Mouse (Mus musculus) hindbrain, embryonic 11.5 days (tissue): ENCODE data around the gene Usp18. TPM values are rescaled to one million over a fixed set of nuclear protein-coding genes. Genes with fewer than 3 reads are reported as not detected.

Experiments
- ATAC-seq: fragments of 200-750 bp; cut with Nextera tagmentation; 2 replicates; pipeline ENCODE4 v1.8.0; 2017; ENCODE audit warnings: mild to moderate bottlenecking, moderate TSS enrichment, moderate library complexity; ENCODE audit not compliant: low FRiP score
- DNase-seq: peaks from one replicate; pipeline ENCODE4 v3.0.0-alpha.2; 2015; ENCODE audit warnings: low spot score
- H3K27ac ChIP-seq: fragments of 300-500 bp; sonication (generic); 2 replicates; pipeline ENCODE4 v1.5.1; 2014; ENCODE audit warnings: mild to moderate bottlenecking, low read depth, low read length
- H3K27me3 ChIP-seq: fragments of 300-500 bp; sonication (generic); 2 replicates; pipeline ENCODE4 v1.6.1; 2014; ENCODE audit warnings: mild to moderate bottlenecking, low read length, moderate library complexity, mixed read lengths; ENCODE audit not compliant: control insufficient read depth, insufficient read depth
- H3K36me3 ChIP-seq: fragments of 300-500 bp; sonication (generic); 2 replicates; pipeline ENCODE4 v1.6.1; 2014; ENCODE audit warnings: mild to moderate bottlenecking, low read length, moderate library complexity, mixed read lengths; ENCODE audit not compliant: control insufficient read depth, insufficient read depth
- H3K4me1 ChIP-seq: fragments of 300-500 bp; sonication (generic); replicated peaks from 2 replicates; pipeline ENCODE4 v1.6.1; 2014; ENCODE audit warnings: low read length, mixed read lengths; ENCODE audit not compliant: control insufficient read depth, insufficient read depth
- H3K4me2 ChIP-seq: fragments of 300-500 bp; sonication (generic); replicated peaks from 2 replicates; pipeline ENCODE4 v1.6.1; 2014; ENCODE audit warnings: mild to moderate bottlenecking, low read depth, low read length
- H3K4me3 ChIP-seq: fragments of 300-500 bp; sonication (generic); 2 replicates; pipeline ENCODE4 v1.5.1; 2014; ENCODE audit warnings: low read depth, low read length
- H3K9ac ChIP-seq: fragments of 300-500 bp; sonication (generic); 2 replicates; pipeline ENCODE4 v1.6.1; 2014; ENCODE audit warnings: low read depth, low read length
- H3K9me3 ChIP-seq: fragments of 300-500 bp; sonication (generic); 2 replicates; pipeline ENCODE4 v1.6.1; 2016; ENCODE audit warnings: low read length; ENCODE audit not compliant: control insufficient read depth
- WGBS: fragments of 180-500 bp; shearing (Covaris S2); extraction: QIAGEN DNeasy Blood & Tissue Kit; methylation state at CpG from one replicate; pipeline ENCODE4 v1.1.7; 2014; 5-methylcytosine and 5-hydroxymethylcytosine counted together
- polyA plus RNA-seq: library from polyadenylated mRNA; unstranded; fragments of >200 nt; fragmentation: Nextera tagmentation; extraction: Ambion mirVana; gene quantifications from 2 replicates; pipeline ENCODE4 v1.2.1, GENCODE M21; 2014

The Usp18 gene
- polyA plus RNA-seq, 1 experiment from 2014 or later, result 1.3 TPM

DNA sequence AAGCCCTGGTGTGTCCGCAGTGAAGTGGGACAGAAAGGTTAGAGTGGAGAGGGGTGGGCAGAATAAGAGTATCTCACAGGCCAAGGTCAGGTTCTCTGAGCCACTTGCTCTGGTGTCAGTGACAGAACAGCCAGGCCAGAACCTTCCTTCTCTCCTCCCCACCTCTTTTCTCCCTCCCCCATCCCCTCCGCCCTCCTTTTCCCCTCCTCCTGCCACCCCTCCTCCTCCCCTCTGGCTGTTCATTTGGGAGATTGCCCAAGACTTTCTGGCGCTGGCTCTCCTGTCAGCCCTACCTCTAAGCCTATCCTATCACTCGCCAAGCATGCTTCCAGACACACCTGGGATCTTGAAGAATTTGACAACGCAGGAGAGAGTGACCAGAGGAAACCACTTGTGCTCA is 34.0 kb upstream of the Usp18 start:
- H3K27me3 ChIP-seq, result peaks cover 13% of the 10 kb centered on the region
- no peak for ATAC-seq
- no peak overlapping the region for H3K4me3 ChIP-seq
- DNase-seq, result no peak
- no peak overlapping the region for H3K9ac ChIP-seq
- H3K27ac ChIP-seq, result no peak overlapping the region
- no peaks in the 10 kb centered on the region for H3K36me3 ChIP-seq
- no peaks in the 10 kb centered on the region for H3K9me3 ChIP-seq
- 11% methylated on average over 4 of the region's 5 CpGs for WGBS
- peak overlapping the region; percentile 91; the same call in 1 of the 2 replicates for H3K4me2 ChIP-seq
- peaks cover 2% of the 10 kb centered on the region; the same call in 1 of the 2 replicates for H3K4me1 ChIP-seq

DNA sequence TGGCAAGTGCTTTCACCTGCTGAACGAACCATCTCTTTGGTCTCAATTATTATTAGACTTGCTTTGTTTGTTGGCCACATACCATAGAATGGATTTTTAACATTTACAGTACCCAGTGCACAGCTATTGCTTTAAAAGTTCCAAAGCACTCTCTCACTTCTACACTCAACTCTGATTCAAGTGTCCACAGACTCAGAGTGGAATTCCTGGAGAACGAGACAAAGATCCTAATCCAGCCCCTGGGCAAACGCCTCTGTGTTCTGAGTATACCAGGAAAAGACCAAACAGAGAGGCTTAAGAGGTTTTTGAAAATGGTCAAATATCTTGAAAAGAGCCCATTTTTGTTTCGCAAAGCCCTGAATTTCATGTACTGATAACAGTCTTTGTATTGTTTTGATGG is 32.7 kb upstream of the Usp18 start:
- WGBS, result 81% methylated on average over 4 of the region's 4 CpGs
- ATAC-seq (no peak), DNase-seq (no peak)

DNA sequence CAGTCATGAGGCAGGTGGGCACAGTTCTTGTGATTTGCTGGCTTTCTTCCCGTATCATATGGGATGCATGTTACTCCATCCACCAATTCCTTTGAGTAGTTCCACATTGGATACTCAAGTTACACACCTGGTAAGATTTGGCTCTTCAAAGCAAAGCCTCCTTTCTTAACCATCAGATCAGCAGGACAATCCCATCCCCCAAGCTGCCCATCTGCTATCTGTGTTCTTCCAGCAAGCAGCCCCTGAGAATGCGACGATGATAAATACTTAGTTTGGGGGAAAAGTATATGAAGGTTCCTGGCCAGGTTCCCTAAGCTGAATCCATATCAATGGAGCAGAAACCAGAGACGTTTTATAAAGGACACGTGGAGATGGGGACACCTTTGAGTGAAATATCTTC is 31.5 kb upstream of the Usp18 start:
- WGBS, result 89% methylated on average over 5 of the region's 5 CpGs
- ATAC-seq, result no peak

More for the DNA sequence above, 32.7 kb upstream of the Usp18 start:
- H3K27me3 ChIP-seq, result peaks cover 13% of the 10 kb centered on the region
- no peaks in the 10 kb centered on the region for H3K9me3 ChIP-seq
- H3K9ac ChIP-seq, result no peak overlapping the region
- H3K4me1 ChIP-seq, result peaks cover 2% of the 10 kb centered on the region; the same call in 1 of the 2 replicates
- H3K27ac ChIP-seq, result no peak overlapping the region
- H3K36me3 ChIP-seq, result no peaks in the 10 kb centered on the region
- H3K4me3 ChIP-seq, result no peak overlapping the region
- no peak overlapping the region for H3K4me2 ChIP-seq

DNA sequence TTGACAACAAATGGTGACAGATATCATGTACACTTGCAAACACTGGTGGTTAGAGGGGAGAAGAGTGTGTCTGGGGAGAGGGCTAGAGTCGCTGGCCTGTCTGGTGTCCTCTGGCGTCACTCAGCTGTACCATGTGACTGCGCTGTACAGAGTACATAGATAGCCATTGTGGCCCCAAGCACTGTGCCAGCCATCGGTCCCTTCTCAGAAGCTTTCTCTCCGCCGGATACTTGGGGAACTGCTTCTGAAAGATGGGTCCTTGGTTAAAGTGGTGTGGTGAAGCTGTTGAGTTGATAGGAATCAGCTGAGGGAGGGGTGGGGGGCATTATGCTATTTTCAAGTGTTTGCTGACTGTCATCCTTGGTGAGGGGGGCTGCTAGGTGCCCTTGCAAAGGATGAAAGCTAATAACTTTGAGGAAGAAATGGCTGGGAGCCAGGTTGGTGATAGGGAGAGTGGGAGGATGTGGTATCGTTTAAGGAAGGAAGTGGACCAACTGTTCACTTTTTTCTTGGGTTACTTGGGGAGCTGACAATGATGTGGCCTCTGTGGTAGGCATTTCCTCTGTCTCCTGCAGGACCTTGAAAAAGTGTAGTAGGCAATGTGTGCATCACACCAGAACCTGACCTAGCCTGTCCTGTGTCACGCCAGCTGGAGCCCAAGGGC is 30.9 kb upstream of the Usp18 start:
- no peak for DNase-seq

More for the DNA sequence above, 31.5 kb upstream of the Usp18 start:
- H3K9ac ChIP-seq, result no peak overlapping the region
- H3K4me2 ChIP-seq, result no peak overlapping the region
- H3K4me3 ChIP-seq, result no peak overlapping the region
- peaks cover 2% of the 10 kb centered on the region; the same call in 1 of the 2 replicates for H3K4me1 ChIP-seq
- no peaks in the 10 kb centered on the region for H3K36me3 ChIP-seq
- H3K27ac ChIP-seq, result no peak overlapping the region
- DNase-seq, result no peak
- peaks cover 13% of the 10 kb centered on the region for H3K27me3 ChIP-seq
- H3K9me3 ChIP-seq, result no peaks in the 10 kb centered on the region

DNA sequence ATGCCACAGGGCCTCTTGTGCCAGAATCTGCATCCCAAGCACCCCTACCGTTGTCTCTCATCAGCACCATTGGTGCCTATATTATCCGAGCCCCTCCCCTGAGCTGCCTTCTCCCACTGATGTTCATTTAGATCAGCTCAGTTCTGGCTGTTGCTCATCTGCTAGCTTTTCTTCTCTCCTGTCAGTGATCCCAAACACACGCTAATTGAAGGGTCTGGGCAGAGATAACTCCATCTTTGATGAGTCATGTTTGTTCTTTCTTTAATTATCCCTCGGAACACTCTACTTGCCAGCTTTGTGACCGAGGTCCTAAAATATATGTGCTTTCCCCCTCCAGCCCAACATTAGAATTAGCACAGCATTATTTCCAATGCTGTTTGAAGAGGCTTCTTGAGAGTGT is 30.4 kb upstream of the Usp18 start:
- H3K36me3 ChIP-seq, result no peaks in the 10 kb centered on the region

More for the DNA sequence above, 30.9 kb upstream of the Usp18 start:
- Histone ChIP-seq H3K9me3 (no peaks in the 10 kb centered on the region), H3K4me3 (no peak overlapping the region), H3K9ac (no peak overlapping the region), H3K36me3 (no peaks in the 10 kb centered on the region), H3K27ac (no peak overlapping the region), H3K4me1 (peaks cover 2% of the 10 kb centered on the region; the same call in 1 of the 2 replicates), H3K4me2 (no peak overlapping the region), H3K27me3 (peaks cover 12% of the 10 kb centered on the region)
- 91% methylated on average over 8 of the region's 8 CpGs for WGBS
- no peak for ATAC-seq

DNA sequence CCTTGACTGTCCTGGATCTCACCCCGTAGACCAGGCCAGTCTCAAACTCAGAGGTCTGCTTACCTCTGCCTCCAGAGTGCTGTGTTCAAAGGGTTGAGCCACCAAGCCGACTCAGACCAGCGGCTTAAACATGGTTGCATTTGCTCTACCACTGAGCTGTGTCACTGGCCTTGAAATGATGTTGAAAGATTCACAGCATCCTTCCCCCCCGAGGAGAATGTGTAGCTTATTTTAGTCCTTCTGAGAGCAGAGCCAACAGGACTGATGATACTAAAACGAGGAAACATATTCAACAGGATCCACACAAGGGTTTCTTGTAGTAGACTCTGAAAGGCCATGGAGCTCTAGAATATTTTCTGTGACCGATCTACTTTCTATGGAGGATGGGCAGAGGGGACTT is 29.8 kb upstream of the Usp18 start:
- Histone ChIP-seq H3K27me3 (peaks cover 6% of the 10 kb centered on the region), H3K9me3 (no peaks in the 10 kb centered on the region), H3K4me1 (no peaks in the 10 kb centered on the region; the same call in 1 of the 2 replicates), H3K27ac (no peak overlapping the region), H3K36me3 (no peaks in the 10 kb centered on the region), H3K9ac (no peak overlapping the region), H3K4me2 (no peak overlapping the region), H3K4me3 (no peak overlapping the region)
- DNase-seq, result no peak
- ATAC-seq, result no peak
- WGBS, result 80% methylated on average over 6 of the region's 6 CpGs

More for the DNA sequence above, 30.4 kb upstream of the Usp18 start:
- H3K4me2 ChIP-seq, result no peak overlapping the region
- peaks cover 8% of the 10 kb centered on the region for H3K27me3 ChIP-seq
- no peak overlapping the region for H3K27ac ChIP-seq
- DNase-seq (no peak), ATAC-seq (no peak)
- peaks cover 2% of the 10 kb centered on the region; the same call in 1 of the 2 replicates for H3K4me1 ChIP-seq
- H3K9me3 ChIP-seq, result no peaks in the 10 kb centered on the region
- WGBS, result 82% methylated on average over 5 of the region's 5 CpGs
- no peak overlapping the region for H3K9ac ChIP-seq
- H3K4me3 ChIP-seq, result no peak overlapping the region

DNA sequence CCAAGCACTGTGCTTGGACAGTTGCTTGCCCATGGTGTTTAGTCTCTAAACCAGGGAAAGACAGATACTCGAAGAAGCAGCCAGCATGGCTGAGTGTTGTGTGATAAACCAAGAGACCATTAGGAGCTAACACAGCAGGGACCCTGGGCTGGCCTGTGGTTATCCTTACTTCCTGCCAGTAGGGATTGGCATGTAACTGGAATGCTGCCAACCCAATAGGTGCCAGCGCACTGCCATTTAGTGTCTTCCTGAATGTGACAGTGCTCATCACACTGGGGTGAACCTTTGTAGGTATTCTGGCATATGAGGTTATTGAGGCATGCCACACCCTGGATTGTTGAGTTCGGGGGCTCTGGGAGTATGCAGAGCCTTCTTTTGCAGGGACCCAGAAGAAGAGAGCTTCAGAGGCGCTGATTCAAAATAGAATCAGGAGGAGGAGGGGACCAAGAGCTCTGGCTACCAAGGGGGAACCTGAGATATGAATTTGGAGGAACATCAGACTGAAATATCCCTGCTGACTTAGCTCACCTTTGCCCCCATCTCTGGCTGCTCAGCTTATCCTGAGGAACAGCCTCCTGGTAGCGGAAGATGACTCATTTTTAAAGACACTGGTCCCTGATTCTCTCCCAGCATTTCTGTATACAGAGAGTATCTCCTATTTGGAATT is 29.0 kb upstream of the Usp18 start:
- Histone ChIP-seq H3K4me2 (no peak overlapping the region), H3K36me3 (no peaks in the 10 kb centered on the region), H3K9me3 (no peaks in the 10 kb centered on the region), H3K4me3 (no peak overlapping the region), H3K27ac (no peak overlapping the region), H3K4me1 (no peaks in the 10 kb centered on the region), H3K27me3 (peaks cover 3% of the 10 kb centered on the region), H3K9ac (no peak overlapping the region)
- DNase-seq (no peak), ATAC-seq (no peak)
- WGBS, result 80% methylated on average over 5 of the region's 5 CpGs

DNA sequence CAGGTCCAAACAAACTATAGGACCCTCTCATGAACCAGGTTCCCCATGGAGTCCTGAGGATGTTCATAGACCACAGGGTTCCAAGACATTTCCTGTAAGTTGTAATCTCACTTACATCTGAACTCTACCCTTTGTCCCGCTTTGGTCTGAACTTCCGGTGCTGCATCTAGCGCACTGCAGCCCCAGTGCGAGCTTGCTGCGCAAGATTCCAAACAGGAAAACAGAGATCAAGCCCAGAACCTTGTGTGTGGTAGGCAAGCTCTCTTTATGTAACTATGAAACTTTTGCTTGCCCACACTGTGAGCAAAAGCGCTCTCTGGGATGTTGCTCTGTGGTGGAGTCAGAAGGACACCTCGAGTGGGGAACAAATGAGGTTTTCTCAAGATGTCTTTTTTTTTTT is 27.7 kb upstream of the Usp18 start:
- Histone ChIP-seq H3K4me3 (no peak overlapping the region), H3K27ac (no peak overlapping the region), H3K9me3 (no peaks in the 10 kb centered on the region), H3K36me3 (no peaks in the 10 kb centered on the region), H3K4me1 (no peaks in the 10 kb centered on the region), H3K4me2 (no peak overlapping the region), H3K9ac (no peak overlapping the region), H3K27me3 (no peaks in the 10 kb centered on the region)
- 94% methylated on average over 7 of the region's 7 CpGs for whole genome bisulfite sequencing
- DNase-seq (no peak), ATAC-seq (no peak)

DNA sequence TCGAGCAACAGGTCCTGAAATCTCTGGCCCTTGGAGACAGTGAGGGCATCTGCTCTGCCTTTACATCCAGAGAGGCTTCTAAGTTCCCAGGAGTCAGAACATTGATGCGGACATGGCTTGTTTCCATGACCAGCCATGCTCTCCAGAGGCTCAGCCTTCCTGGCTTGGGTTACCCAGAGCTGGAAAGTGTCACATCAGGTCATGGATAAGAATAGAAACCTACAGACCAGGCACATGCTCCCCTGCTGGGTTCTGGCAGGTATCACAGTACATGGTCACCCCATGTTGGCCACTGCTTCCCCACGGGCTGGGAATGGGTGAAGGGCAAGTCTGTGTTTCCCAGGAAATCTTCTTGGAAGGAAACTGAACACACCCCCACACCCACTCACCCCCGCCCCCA is 26.3 kb upstream of the Usp18 start:
- H3K27ac ChIP-seq, result no peak overlapping the region
- H3K9ac ChIP-seq, result no peak overlapping the region
- H3K4me1 ChIP-seq, result no peaks in the 10 kb centered on the region
- ATAC-seq, result no peak
- no peaks in the 10 kb centered on the region for H3K27me3 ChIP-seq
- H3K4me2 ChIP-seq, result no peak overlapping the region
- no peak for DNase-seq
- WGBS, result 88% methylated on average over 4 of the region's 4 CpGs
- H3K4me3 ChIP-seq, result no peak overlapping the region
- H3K36me3 ChIP-seq, result no peaks in the 10 kb centered on the region
- no peaks in the 10 kb centered on the region for H3K9me3 ChIP-seq
